ENCODE assay signal across 20 mouse cellular contexts in the genomic region with DNA sequence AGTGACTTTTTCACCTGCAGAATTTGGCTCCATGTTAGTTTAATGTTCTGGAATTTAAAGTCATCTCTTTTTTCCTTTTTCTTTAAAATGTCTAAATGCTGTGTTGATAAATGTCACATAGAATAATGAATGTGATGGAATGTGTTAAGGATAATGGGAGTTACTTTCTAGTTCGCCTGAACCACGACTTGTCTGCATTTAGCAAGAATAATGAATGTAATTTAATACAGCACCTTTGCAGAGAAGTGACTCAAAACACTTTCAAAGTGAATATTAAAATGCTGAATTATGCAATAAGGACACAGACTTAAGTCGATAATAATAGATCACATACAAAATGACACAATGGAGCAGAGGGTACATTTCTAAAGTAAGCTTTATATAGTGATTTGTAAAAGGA.
DNase-seq lines count a peak whose midpoint lies in the region; ATAC-seq and TF ChIP-seq lines count a peak whose summit lies in the region.
"Had no signal": no experiment of that assay in that cellular context is flagged by ENCODE, and none has a peak within 500 bp of the region (broad histone marks: within the 10 kb centered on the region; RNA-seq: fewer than 3 reads in every experiment).

No protein-coding gene starts in this region.

- H3K9me3 ChIP-seq in forebrain, embryonic 14.5 days (replicated peaks; ENCODE audit: control insufficient read depth, low read length), result no peaks in the 10 kb centered on the region
- H3K9me3 ChIP-seq in forebrain, embryonic 13.5 days (replicated peaks), result no peaks in the 10 kb centered on the region
- no peaks in the 10 kb centered on the region for H3K9me3 ChIP-seq in forebrain, postnatal 0 days (ENCODE audit: low read length)
- no peaks in the 10 kb centered on the region for H3K9me3 ChIP-seq in forebrain, embryonic 10.5 days
- H3K9me3 ChIP-seq: embryonic facial prominence, embryonic 10.5 days; embryonic facial prominence, embryonic 12.5 days; forebrain, embryonic 12.5 days had no signal

- no peak overlapping the region for H3K4me3 ChIP-seq in forebrain, embryonic 14.5 days (ENCODE audit: low read depth, low read length)
- no peak overlapping the region for H3K4me3 ChIP-seq in forebrain, embryonic 13.5 days
- H3K4me3 ChIP-seq in forebrain, postnatal 0 days (ENCODE audit: low read depth, low read length), result no peak overlapping the region
- no peak overlapping the region for H3K4me3 ChIP-seq in forebrain, embryonic 10.5 days
- H3K4me3 ChIP-seq in C2C12 (ENCODE audit: insufficient read depth, poor library complexity, severe bottlenecking), result no peak overlapping the region
- H3K4me3 ChIP-seq: embryonic facial prominence, embryonic 10.5 days; embryonic facial prominence, embryonic 12.5 days; forebrain, embryonic 12.5 days had no signal

- no peak for ATAC-seq in forebrain, embryonic 14.5 days
- no peak for ATAC-seq in forebrain, embryonic 13.5 days
- ATAC-seq in forebrain, postnatal 0 days, result peak; percentile 70; the same call in 1 of the 2 replicates

- H3ac ChIP-seq in C2C12 (ENCODE audit: control insufficient read depth, insufficient read length, low read depth), result no peak overlapping the region

- TF ChIP-seq POLR2A in brain, embryonic 14.5 days (IDR thresholded peaks at IDR 0.05; ENCODE audit: borderline replicate concordance, extremely low read depth, insufficient read depth, insufficient read length, poor library complexity, severe bottlenecking), result no peak

- peak; percentile 6 for DNase-seq in forebrain, embryonic 14.5 days (ENCODE audit: low spot score)
- DNase-seq in forebrain, postnatal 0 days, result no peak
- no peak for DNase-seq in forebrain, embryonic 10.5 days (ENCODE audit: extremely low spot score, low spot score)
- DNase-seq in brain, embryonic 14.5 days (ENCODE audit: low read depth), result peak; percentile 23
- no peak for DNase-seq in lung, postnatal 14 days
- DNase-seq in c-Kit-positive CD71-positive TER-119-positive erythroid progenitor cells, embryonic 14.5 days (ENCODE audit: low spot score), result no peak
- DNase-seq: adrenal gland, adult 2 months; adrenal gland, postnatal 10 days; adrenal gland, postnatal 25 days; B cell, adult 2 months; cerebellum, adult 11-12 months; cerebellum, adult 2 months; cerebellum, adult 9-10 months; cerebellum, postnatal 10 days; cerebellum, postnatal 25 days had no signal

- H3K36me3 ChIP-seq in forebrain, embryonic 14.5 days (ENCODE audit: control insufficient read depth, insufficient read depth, low read length), result no peaks in the 10 kb centered on the region
- H3K36me3 ChIP-seq in forebrain, embryonic 13.5 days (ENCODE audit: poor library complexity, severe bottlenecking), result no peaks in the 10 kb centered on the region
- no peaks in the 10 kb centered on the region for H3K36me3 ChIP-seq in forebrain, postnatal 0 days (ENCODE audit: insufficient read depth)
- no peaks in the 10 kb centered on the region for H3K36me3 ChIP-seq in forebrain, embryonic 10.5 days (replicated peaks)
- no peaks in the 10 kb centered on the region for H3K36me3 ChIP-seq in C2C12 (ENCODE audit: control insufficient read depth, insufficient read depth)
- H3K36me3 ChIP-seq: embryonic facial prominence, embryonic 10.5 days; embryonic facial prominence, embryonic 12.5 days; forebrain, embryonic 12.5 days had no signal

- no peak for TF ChIP-seq CTCF in forebrain, postnatal 0 days (IDR thresholded peaks at IDR 0.05; ENCODE audit: low read depth)
- no peak for TF ChIP-seq CTCF in C2C12 (IDR thresholded peaks at IDR 0.05; ENCODE audit: control insufficient read depth, insufficient read depth, insufficient read length)
- TF ChIP-seq CTCF in brain, embryonic 14.5 days (IDR thresholded peaks at IDR 0.05; ENCODE audit: borderline replicate concordance, extremely low read depth, insufficient read depth, insufficient read length), result no peak

- H3K4me2 ChIP-seq in forebrain, embryonic 14.5 days (ENCODE audit: low read length), result no peak overlapping the region
- H3K4me2 ChIP-seq in forebrain, embryonic 13.5 days, result no peak overlapping the region
- H3K4me2 ChIP-seq in forebrain, postnatal 0 days (ENCODE audit: low read depth), result no peak overlapping the region
- H3K4me2 ChIP-seq: embryonic facial prominence, embryonic 12.5 days; forebrain, embryonic 12.5 days had no signal

- H3K9ac ChIP-seq in forebrain, embryonic 14.5 days (ENCODE audit: low read length), result no peak overlapping the region
- no peak overlapping the region for H3K9ac ChIP-seq in forebrain, embryonic 13.5 days
- no peak overlapping the region for H3K9ac ChIP-seq in forebrain, postnatal 0 days
- H3K9ac ChIP-seq: embryonic facial prominence, embryonic 12.5 days; forebrain, embryonic 12.5 days had no signal

- H3K4me1 ChIP-seq in forebrain, embryonic 14.5 days (ENCODE audit: control insufficient read depth, insufficient read depth, low read length), result no peaks in the 10 kb centered on the region
- no peaks in the 10 kb centered on the region for H3K4me1 ChIP-seq in forebrain, embryonic 13.5 days
- H3K4me1 ChIP-seq in forebrain, postnatal 0 days (ENCODE audit: insufficient read depth), result no peaks in the 10 kb centered on the region
- H3K4me1 ChIP-seq in forebrain, embryonic 10.5 days, result no peaks in the 10 kb centered on the region
- H3K4me1 ChIP-seq: embryonic facial prominence, embryonic 10.5 days; embryonic facial prominence, embryonic 12.5 days; forebrain, embryonic 12.5 days had no signal

- H3K27me3 ChIP-seq in forebrain, embryonic 14.5 days (replicated peaks; ENCODE audit: control insufficient read depth, insufficient read depth, low read length), result no peaks in the 10 kb centered on the region
- no peaks in the 10 kb centered on the region for H3K27me3 ChIP-seq in forebrain, embryonic 13.5 days
- no peaks in the 10 kb centered on the region for H3K27me3 ChIP-seq in forebrain, postnatal 0 days (ENCODE audit: insufficient read depth, low read length)
- no peaks in the 10 kb centered on the region for H3K27me3 ChIP-seq in forebrain, embryonic 10.5 days (ENCODE audit: poor library complexity, severe bottlenecking)
- no peaks in the 10 kb centered on the region for H3K27me3 ChIP-seq in C2C12 (ENCODE audit: control insufficient read depth, insufficient read depth, insufficient read length)
- H3K27me3 ChIP-seq: embryonic facial prominence, embryonic 12.5 days; forebrain, embryonic 12.5 days had no signal

- no peak overlapping the region for H3K27ac ChIP-seq in forebrain, embryonic 14.5 days (ENCODE audit: low read depth, low read length)
- no peak overlapping the region for H3K27ac ChIP-seq in forebrain, embryonic 13.5 days
- no peak overlapping the region for H3K27ac ChIP-seq in forebrain, postnatal 0 days (ENCODE audit: low read depth, low read length)
- no peak overlapping the region for H3K27ac ChIP-seq in forebrain, embryonic 10.5 days
- H3K27ac ChIP-seq: embryonic facial prominence, embryonic 10.5 days; embryonic facial prominence, embryonic 12.5 days; forebrain, embryonic 12.5 days had no signal

- no peaks in the 10 kb centered on the region for H3K79me2 ChIP-seq in C2C12 (ENCODE audit: control insufficient read depth, insufficient read depth)

- H3K79me3 ChIP-seq in C2C12 (ENCODE audit: low read depth), result no peaks in the 10 kb centered on the region

- 65% methylated on average over 3 of the region's 3 CpGs for WGBS in forebrain, embryonic 14.5 days
- WGBS in forebrain, embryonic 13.5 days, result 61% methylated on average over 3 of the region's 3 CpGs
- 60% methylated on average over 3 of the region's 3 CpGs for WGBS in forebrain, postnatal 0 days
- 81% methylated on average over 3 of the region's 3 CpGs for WGBS in forebrain, embryonic 10.5 days

TF ChIP-seq in C2C12, 6 proteins besides CTCF, POLR2A, EP300 and RAD21:
- TF ChIP-seq FOSL1 (IDR thresholded peaks at IDR 0.05; ENCODE audit: insufficient read depth, low read length, poor library complexity, severe bottlenecking) (no peak), MYOD1 (IDR thresholded peaks at IDR 0.05; ENCODE audit: control insufficient read depth, insufficient read length, low read depth) (no peak), CEBPB (IDR thresholded peaks at IDR 0.05; ENCODE audit: low read depth) (peak; percentile 19)

Comparison
In these comparisons a context has a peak if more than half of its experiments do, and no peak if none do; other contexts are left out.
1. DNase-seq: peak in forebrain, embryonic 14.5 days (single experiment) and brain, embryonic 14.5 days (single experiment); none in forebrain, postnatal 0 days (single experiment), forebrain, embryonic 10.5 days (single experiment), lung, postnatal 14 days (single experiment) and c-Kit-positive CD71-positive TER-119-positive erythroid progenitor cells, embryonic 14.5 days (single experiment).